Mouse (Mus musculus): ENCODE results near the gene Glra4. TPM values are rescaled to one million over a fixed set of nuclear protein-coding genes. Genes with fewer than 3 reads are reported as not detected.
A peak's percentile ranks its signal among the peaks of the same experiment; 100 is the strongest.

The Glra4 gene
- not detected in 2 replicates for polyA plus RNA-seq (2011; ENCODE audit: insufficient read depth, insufficient read length, low replicate concordance, missing spikeins)

DNA sequence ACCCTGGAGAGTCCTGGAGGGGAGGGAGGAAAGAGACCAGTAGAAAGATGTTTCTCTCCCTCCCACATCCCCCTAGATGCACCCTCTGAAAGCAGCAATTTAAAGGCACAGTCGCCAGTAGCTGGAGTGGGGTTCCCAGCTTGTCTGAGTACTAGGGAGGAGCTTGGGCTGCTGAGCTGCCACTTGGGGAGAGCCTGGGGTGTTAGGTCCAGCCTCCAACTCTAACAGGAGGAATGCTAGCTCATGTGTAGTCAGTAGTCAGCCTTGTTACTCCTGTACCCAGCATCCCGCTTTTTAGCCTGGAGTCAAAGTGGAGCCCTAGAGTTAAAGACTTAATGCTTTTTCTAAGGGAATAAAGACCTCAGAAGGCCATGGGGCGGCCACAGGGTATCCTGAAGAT is at the start of gene Glra4:
Gene Glra4, minus strand, starts transcription at position 101 of the 400 bp plus-strand sequence.
- Histone ChIP-seq H3K27ac (ENCODE audit: control insufficient read depth, insufficient read depth, low read depth, low read length, poor library complexity) (no peak within 1 kb of the TSS), H3K4me1 (ENCODE audit: control insufficient read depth, insufficient read depth, low read length) (no peaks in the 10 kb centered on the region), H3K4me3 (replicated peaks; ENCODE audit: control insufficient read depth, low read depth, low read length) (no peak within 1 kb of the TSS)
- TF ChIP-seq CTCF (IDR thresholded peaks at IDR 0.05; ENCODE audit: control insufficient read depth, insufficient read depth, low read length) (no peak), POLR2A (IDR thresholded peaks at IDR 0.05; ENCODE audit: borderline replicate concordance, control insufficient read depth, low read depth, low read length) (no peak)
- 64% methylated on average over 3 of the region's 3 CpGs for WGBS

DNA sequence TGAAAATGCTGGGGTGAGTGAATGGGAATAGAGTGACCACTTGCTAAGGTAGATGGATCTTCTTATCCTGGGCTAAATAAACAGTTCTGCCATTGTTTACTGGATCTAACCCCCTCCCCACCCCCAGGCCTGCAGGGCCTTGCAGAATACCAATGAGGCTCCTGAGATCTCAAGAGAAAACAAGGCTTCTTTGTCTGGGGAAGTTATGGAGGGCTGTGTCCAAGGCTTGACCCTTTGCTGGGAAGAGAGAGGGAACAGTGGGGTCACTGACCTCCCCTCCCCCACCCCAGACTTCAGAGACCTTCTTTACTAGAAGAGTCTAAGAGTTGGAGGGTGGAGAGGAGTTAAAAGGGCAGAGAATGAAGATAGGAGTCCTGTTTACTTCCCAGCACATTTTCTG is 48.7 kb upstream of the Glra4 start:
- H3K4me1 ChIP-seq (ENCODE audit: control insufficient read depth, insufficient read depth, low read length), result no peaks in the 10 kb centered on the region
- no peak overlapping the region for H3K4me3 ChIP-seq (replicated peaks; ENCODE audit: control insufficient read depth, low read depth, low read length)
- H3K27ac ChIP-seq (ENCODE audit: control insufficient read depth, insufficient read depth, low read depth, low read length, poor library complexity), result no peak overlapping the region
- no peak for TF ChIP-seq CTCF (IDR thresholded peaks at IDR 0.05; ENCODE audit: control insufficient read depth, insufficient read depth, low read length)
- TF ChIP-seq POLR2A (IDR thresholded peaks at IDR 0.05; ENCODE audit: borderline replicate concordance, control insufficient read depth, low read depth, low read length), result no peak

DNA sequence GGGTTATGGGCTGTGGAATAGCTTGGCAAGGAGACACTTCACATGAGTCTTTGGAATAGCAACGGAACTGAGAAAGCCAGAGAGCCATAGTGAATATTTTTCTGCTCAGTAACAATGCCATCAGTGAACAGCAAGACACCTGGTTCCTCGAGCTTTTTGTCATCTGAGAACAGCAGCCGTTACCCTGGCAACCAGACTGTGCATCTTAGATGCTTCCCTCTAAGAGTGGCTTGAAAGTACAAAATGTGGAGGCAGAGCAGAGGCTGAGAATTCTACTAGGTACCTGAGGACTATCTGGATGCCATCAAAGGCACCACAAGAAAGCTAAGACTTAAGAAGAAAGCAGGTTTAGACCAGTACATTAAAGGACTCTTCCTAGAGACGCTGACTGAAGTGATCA is 45.1 kb upstream of the Glra4 start:
- no peak overlapping the region for H3K4me3 ChIP-seq (replicated peaks; ENCODE audit: control insufficient read depth, low read depth, low read length)
- 68% methylated on average over 4 of the region's 4 CpGs for WGBS
- TF ChIP-seq POLR2A (IDR thresholded peaks at IDR 0.05; ENCODE audit: borderline replicate concordance, control insufficient read depth, low read depth, low read length), result no peak
- no peak for TF ChIP-seq CTCF (IDR thresholded peaks at IDR 0.05; ENCODE audit: control insufficient read depth, insufficient read depth, low read length)
- no peaks in the 10 kb centered on the region for H3K4me1 ChIP-seq (ENCODE audit: control insufficient read depth, insufficient read depth, low read length)
- no peak overlapping the region for H3K27ac ChIP-seq (ENCODE audit: control insufficient read depth, insufficient read depth, low read depth, low read length, poor library complexity)

DNA sequence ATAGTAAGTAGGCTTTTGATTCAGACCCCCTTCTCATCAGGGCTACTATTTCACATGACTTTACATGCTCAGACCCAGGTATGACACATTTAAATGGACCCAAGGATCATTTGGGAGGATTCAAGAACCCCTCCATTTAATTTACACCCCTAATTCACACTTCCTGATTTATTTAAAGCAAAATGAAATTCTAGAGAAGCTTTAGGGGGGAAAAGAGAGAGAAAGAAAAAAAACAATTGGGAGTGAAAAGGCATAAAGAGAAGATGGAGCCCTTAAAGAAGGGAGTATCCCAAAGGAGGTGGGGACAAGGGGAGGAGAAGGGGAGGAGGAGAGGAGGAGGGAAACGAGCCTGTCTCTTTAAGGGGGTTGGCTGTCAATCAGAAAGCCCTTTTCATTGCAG is 42.4 kb upstream of the Glra4 start, which contains the start of gene Plp1:
Gene Plp1, plus strand, starts transcription at position 301 of the 400 bp plus-strand sequence.
- WGBS, result 80% methylated on average over 1 of the region's 1 CpGs
- Histone ChIP-seq H3K4me3 (replicated peaks; ENCODE audit: control insufficient read depth, low read depth, low read length) (no peak within 1 kb of the TSS), H3K4me1 (ENCODE audit: control insufficient read depth, insufficient read depth, low read length) (no peaks in the 10 kb centered on the region), H3K27ac (ENCODE audit: control insufficient read depth, insufficient read depth, low read depth, low read length, poor library complexity) (no peak within 1 kb of the TSS)
- TF ChIP-seq POLR2A (IDR thresholded peaks at IDR 0.05; ENCODE audit: borderline replicate concordance, control insufficient read depth, low read depth, low read length), result no peak
- TF ChIP-seq CTCF (IDR thresholded peaks at IDR 0.05; ENCODE audit: control insufficient read depth, insufficient read depth, low read length), result no peak

DNA sequence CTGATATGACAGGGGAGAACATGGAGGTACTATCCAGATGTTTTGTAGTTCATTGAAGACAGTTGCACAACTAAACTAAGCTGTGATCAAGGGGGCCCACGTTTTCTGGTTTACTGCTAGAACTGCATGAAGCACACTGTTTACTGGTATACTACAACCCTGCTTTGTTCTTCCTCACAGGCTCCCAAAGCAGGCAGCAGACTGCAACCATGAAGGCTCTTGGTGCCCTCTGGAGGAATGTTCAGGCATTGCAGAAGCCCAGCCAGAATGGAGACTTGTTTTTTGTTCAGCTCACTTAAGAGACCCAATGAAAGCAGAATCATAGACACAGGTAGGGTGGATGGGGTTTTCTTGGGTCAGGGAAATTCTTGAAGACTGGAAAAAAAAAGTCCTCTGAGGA is 40.3 kb upstream of the Glra4 start:
- Histone ChIP-seq H3K4me1 (ENCODE audit: control insufficient read depth, insufficient read depth, low read length) (no peaks in the 10 kb centered on the region), H3K27ac (ENCODE audit: control insufficient read depth, insufficient read depth, low read depth, low read length, poor library complexity) (no peak overlapping the region), H3K4me3 (replicated peaks; ENCODE audit: control insufficient read depth, low read depth, low read length) (no peak overlapping the region)
- TF ChIP-seq CTCF (IDR thresholded peaks at IDR 0.05; ENCODE audit: control insufficient read depth, insufficient read depth, low read length), result peak; percentile 37; the same call in 1 of the 2 replicates
- no peak for TF ChIP-seq POLR2A (IDR thresholded peaks at IDR 0.05; ENCODE audit: borderline replicate concordance, control insufficient read depth, low read depth, low read length)
- WGBS, result 13% methylated on average over 1 of the region's 1 CpGs

DNA sequence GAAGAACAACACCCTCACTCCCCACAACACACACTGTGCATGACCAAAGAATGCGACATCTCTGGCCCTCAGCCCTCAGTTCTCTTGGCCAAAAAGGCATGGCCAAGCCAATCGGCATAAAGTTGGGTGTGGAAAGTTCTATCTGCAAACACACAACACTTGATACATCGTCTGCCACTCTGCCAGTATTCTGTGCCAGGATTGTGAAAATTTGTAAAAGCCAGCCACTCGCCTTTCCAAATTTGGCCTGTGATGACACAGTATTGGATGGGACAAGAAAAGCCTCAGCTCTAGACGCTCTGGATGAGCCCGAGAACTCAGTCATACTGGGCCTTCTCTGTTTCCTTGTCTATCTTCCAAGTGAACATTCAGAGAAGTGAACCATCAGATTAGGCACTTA is 39.8 kb upstream of the Glra4 start:
- WGBS, result 82% methylated on average over 6 of the region's 6 CpGs

DNA sequence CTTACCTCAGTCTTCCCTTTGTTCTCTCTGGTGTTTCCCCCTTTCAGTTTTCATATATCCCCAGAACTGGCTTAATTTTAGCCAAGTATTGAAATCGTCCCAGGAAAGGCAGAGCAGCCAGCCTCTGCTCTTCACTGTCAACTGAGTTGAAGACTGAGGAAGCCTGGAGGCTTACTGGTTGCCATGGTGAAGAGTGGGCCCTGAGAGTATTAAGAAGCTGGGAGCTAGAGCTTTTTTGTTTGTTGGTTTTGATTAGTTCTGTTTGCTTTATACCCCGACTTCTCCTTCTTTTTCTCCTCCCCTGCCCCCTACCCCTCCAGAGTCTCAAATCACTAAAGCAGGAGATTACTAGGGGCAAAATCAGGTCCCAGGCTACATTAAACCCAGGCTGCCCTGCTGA is 17.3 kb upstream of the Glra4 start:
- Histone ChIP-seq H3K27ac (ENCODE audit: control insufficient read depth, insufficient read depth, low read depth, low read length, poor library complexity) (no peak overlapping the region), H3K4me3 (replicated peaks; ENCODE audit: control insufficient read depth, low read depth, low read length) (no peak overlapping the region), H3K4me1 (ENCODE audit: control insufficient read depth, insufficient read depth, low read length) (no peaks in the 10 kb centered on the region)
- WGBS, result 66% methylated on average over 2 of the region's 2 CpGs
- no peak for TF ChIP-seq POLR2A (IDR thresholded peaks at IDR 0.05; ENCODE audit: borderline replicate concordance, control insufficient read depth, low read depth, low read length)
- no peak for TF ChIP-seq CTCF (IDR thresholded peaks at IDR 0.05; ENCODE audit: control insufficient read depth, insufficient read depth, low read length)

More for the DNA sequence above, 39.8 kb upstream of the Glra4 start:
- Histone ChIP-seq H3K4me3 (replicated peaks; ENCODE audit: control insufficient read depth, low read depth, low read length) (no peak overlapping the region), H3K27ac (ENCODE audit: control insufficient read depth, insufficient read depth, low read depth, low read length, poor library complexity) (no peak overlapping the region), H3K4me1 (ENCODE audit: control insufficient read depth, insufficient read depth, low read length) (no peaks in the 10 kb centered on the region)
- TF ChIP-seq POLR2A (IDR thresholded peaks at IDR 0.05; ENCODE audit: borderline replicate concordance, control insufficient read depth, low read depth, low read length) (no peak), CTCF (IDR thresholded peaks at IDR 0.05; ENCODE audit: control insufficient read depth, insufficient read depth, low read length) (no peak)

DNA sequence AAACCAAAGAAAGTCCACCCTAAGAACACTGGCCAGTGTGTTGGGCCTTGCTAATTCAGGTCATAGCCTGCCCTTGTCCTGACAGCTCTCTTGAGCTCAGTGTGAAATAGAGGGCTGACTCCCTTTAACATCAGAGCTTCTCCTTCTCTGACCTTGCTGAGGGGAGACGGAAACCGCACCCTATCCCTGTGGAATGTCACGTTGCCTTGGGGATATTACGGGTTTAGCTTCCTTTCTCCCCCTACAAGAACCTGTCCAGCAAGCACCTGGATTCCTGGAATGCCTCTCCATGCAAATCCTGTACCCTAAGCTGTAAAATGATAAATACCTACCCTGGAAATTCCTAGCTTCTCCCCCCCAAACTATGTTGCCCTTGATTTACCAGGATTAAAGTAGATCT is 9.5 kb upstream of the Glra4 start:
- TF ChIP-seq POLR2A (IDR thresholded peaks at IDR 0.05; ENCODE audit: borderline replicate concordance, control insufficient read depth, low read depth, low read length), result no peak
- no peaks in the 10 kb centered on the region for H3K4me1 ChIP-seq (ENCODE audit: control insufficient read depth, insufficient read depth, low read length)
- H3K4me3 ChIP-seq (replicated peaks; ENCODE audit: control insufficient read depth, low read depth, low read length), result no peak overlapping the region
- H3K27ac ChIP-seq (ENCODE audit: control insufficient read depth, insufficient read depth, low read depth, low read length, poor library complexity), result no peak overlapping the region
- 90% methylated on average over 4 of the region's 4 CpGs for WGBS

DNA sequence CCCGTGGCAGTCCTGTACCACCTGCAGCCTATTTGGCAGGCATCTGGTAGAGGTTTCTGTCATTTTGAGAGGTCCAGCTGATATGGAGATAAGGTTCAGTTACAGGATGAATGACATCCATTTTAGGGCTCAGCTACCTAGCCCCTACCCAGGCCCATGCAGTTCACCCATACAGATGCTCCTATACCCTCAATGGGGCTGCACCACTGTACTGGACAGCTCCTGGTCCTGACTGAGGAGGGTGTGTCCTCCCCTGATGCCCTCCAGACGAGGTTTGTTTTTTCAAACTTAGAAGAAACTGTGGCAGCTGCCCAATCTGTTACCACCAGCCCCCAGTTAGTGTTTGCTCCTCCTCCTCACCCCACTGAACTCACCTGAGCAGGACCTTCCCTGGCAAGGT is 679 bp downstream of the Glra4 start:
- H3K4me1 ChIP-seq (ENCODE audit: control insufficient read depth, insufficient read depth, low read length), result no peaks in the 10 kb centered on the region
- H3K27ac ChIP-seq (ENCODE audit: control insufficient read depth, insufficient read depth, low read depth, low read length, poor library complexity), result no peak overlapping the region
- TF ChIP-seq POLR2A (IDR thresholded peaks at IDR 0.05; ENCODE audit: borderline replicate concordance, control insufficient read depth, low read depth, low read length) (no peak), CTCF (IDR thresholded peaks at IDR 0.05; ENCODE audit: control insufficient read depth, insufficient read depth, low read length) (no peak)
- 48% methylated on average over 2 of the region's 2 CpGs for WGBS
- no peak overlapping the region for H3K4me3 ChIP-seq (replicated peaks; ENCODE audit: control insufficient read depth, low read depth, low read length)
